Mouse (Mus musculus): ENCODE measurements around the gene Dmkn.
"Not testable (repeated sequence)": the region's sequence is repeated elsewhere in the genome, so short reads cannot be mapped to it uniquely, and the experiment has no call there.

Dmkn gene

GRCm38 (mm10) chr7:30820854-30821445 lies 57.4 kb downstream of the Dmkn start:
- DNase-seq = no peak

- DNase-seq = no peak
These were observed 58.0 kb downstream of the Dmkn start for GRCm38 (mm10) chr7:30821532-30821931.

- DNase-seq = no peak
These were observed 60.1 kb downstream of the Dmkn start, which contains the start of gene Ffar2 for GRCm38 (mm10) chr7:30823675-30824074. Ffar2 (minus strand) TSS chr7:30823775.

- DNase-seq = no peak
These were observed 60.8 kb downstream of the Dmkn start for GRCm38 (mm10) chr7:30824306-30824705.

- no peak for DNase-seq
These were observed 63.1 kb downstream of the Dmkn start for GRCm38 (mm10) chr7:30826660-30827059.

GRCm38 (mm10) chr7:30828871-30829270 lies 65.3 kb downstream of the Dmkn start:
- not testable (repeated sequence) for DNase-seq

GRCm38 (mm10) chr7:30829428-30829827 lies 65.9 kb downstream of the Dmkn start:
- DNase-seq = no peak

Measured in cerebellum, adult 18-20 months (tissue).